Comparison of ENCODE assay signal across 8 mouse cellular contexts in genomic region chr13:23555839-23556416, GRCm38 (mm10). TPM values are rescaled to one million over a fixed set of nuclear protein-coding genes. Genes with fewer than 3 reads are reported as not detected.
DNase-seq lines count a peak whose midpoint lies in the region; ATAC-seq and TF ChIP-seq lines count a peak whose summit lies in the region.

No protein-coding gene starts in this region.

- ATAC-seq in embryonic facial prominence, embryonic 12.5 days (ENCODE audit: insufficient number of reproducible peaks, insufficient read depth, low FRiP score, low TSS enrichment), result peak; percentile 45
- ATAC-seq in kidney, embryonic 14.5 days (ENCODE audit: low FRiP score, low TSS enrichment), result peak; percentile 83
- peak; percentile 75 for ATAC-seq in limb, embryonic 14.5 days (ENCODE audit: low FRiP score, low read depth)
- peak; percentile 84 for ATAC-seq in midbrain, embryonic 15.5 days (replicated peaks)
- ATAC-seq in stomach, postnatal 0 days (ENCODE audit: low FRiP score, low TSS enrichment), result peak; percentile 76

- peak; percentile 82 for TF ChIP-seq EP300 in stomach, postnatal 0 days (optimal IDR thresholded peaks at IDR 0.05)

- DNase-seq in B cell, adult 2 months, result peak; percentile 65 to 72
- peak; percentile 75 for DNase-seq in adrenal gland, postnatal 10 days
- peak; percentile 86 for DNase-seq in heart, embryonic 10.5 days (ENCODE audit: low spot score)
- DNase-seq in limb, embryonic 14.5 days (ENCODE audit: low spot score), result peak; percentile 98
- peak; percentile 73 for DNase-seq in stomach, postnatal 0 days (ENCODE audit: low spot score)

- H3K4me2 ChIP-seq in embryonic facial prominence, embryonic 12.5 days (replicated peaks), result peak overlapping the region; percentile 82
- peak overlapping the region; percentile 94 for H3K4me2 ChIP-seq in kidney, embryonic 14.5 days (replicated peaks; ENCODE audit: low read depth, low read length)
- H3K4me2 ChIP-seq in limb, embryonic 14.5 days (replicated peaks; ENCODE audit: low read depth, low read length, severe bottlenecking), result peak overlapping the region; percentile 94
- H3K4me2 ChIP-seq in midbrain, embryonic 15.5 days, result peak overlapping the region; percentile 99
- peak overlapping the region; percentile 85 for H3K4me2 ChIP-seq in stomach, postnatal 0 days (replicated peaks; ENCODE audit: low read depth)

- no peaks in the 10 kb centered on the region for H3K27me3 ChIP-seq in embryonic facial prominence, embryonic 12.5 days
- H3K27me3 ChIP-seq in heart, embryonic 10.5 days (ENCODE audit: insufficient read depth, poor library complexity, severe bottlenecking), result no peaks in the 10 kb centered on the region
- no peaks in the 10 kb centered on the region for H3K27me3 ChIP-seq in kidney, embryonic 14.5 days (ENCODE audit: control insufficient read depth, insufficient read depth, low read length)
- H3K27me3 ChIP-seq in limb, embryonic 14.5 days (ENCODE audit: control insufficient read depth, insufficient read depth, low read length), result no peaks in the 10 kb centered on the region
- no peaks in the 10 kb centered on the region for H3K27me3 ChIP-seq in midbrain, embryonic 15.5 days (replicated peaks)
- no peaks in the 10 kb centered on the region for H3K27me3 ChIP-seq in stomach, postnatal 0 days (ENCODE audit: control insufficient read depth, insufficient read depth, low read length)

- TF ChIP-seq CTCF in stomach, postnatal 0 days (IDR thresholded peaks at IDR 0.05; ENCODE audit: low read depth), result no peak

- no peaks in the 10 kb centered on the region for H3K36me3 ChIP-seq in embryonic facial prominence, embryonic 12.5 days
- no peaks in the 10 kb centered on the region for H3K36me3 ChIP-seq in heart, embryonic 10.5 days
- H3K36me3 ChIP-seq in kidney, embryonic 14.5 days (ENCODE audit: control insufficient read depth, insufficient read depth, low read length), result no peaks in the 10 kb centered on the region
- no peaks in the 10 kb centered on the region for H3K36me3 ChIP-seq in limb, embryonic 14.5 days (ENCODE audit: control insufficient read depth, insufficient read depth, low read length)
- H3K36me3 ChIP-seq in midbrain, embryonic 15.5 days (replicated peaks), result no peaks in the 10 kb centered on the region
- no peaks in the 10 kb centered on the region for H3K36me3 ChIP-seq in stomach, postnatal 0 days (ENCODE audit: control insufficient read depth, insufficient read depth, low read length)

- under 1% methylated on average over 18 of the region's 18 CpGs for WGBS in embryonic facial prominence, embryonic 12.5 days
- WGBS in heart, embryonic 10.5 days, result under 1% methylated on average over 18 of the region's 18 CpGs
- under 1% methylated on average over 18 of the region's 18 CpGs for WGBS in kidney, embryonic 14.5 days
- WGBS in limb, embryonic 14.5 days, result 0% methylated on average over 18 of the region's 18 CpGs
- under 1% methylated on average over 18 of the region's 18 CpGs for WGBS in midbrain, embryonic 15.5 days
- under 1% methylated on average over 18 of the region's 18 CpGs for WGBS in stomach, postnatal 0 days

- H3K4me3 ChIP-seq in embryonic facial prominence, embryonic 12.5 days, result peak overlapping the region; percentile 66
- peak overlapping the region; percentile 68 for H3K4me3 ChIP-seq in heart, embryonic 10.5 days
- peak overlapping the region; percentile 68 for H3K4me3 ChIP-seq in kidney, embryonic 14.5 days (ENCODE audit: low read length)
- peak overlapping the region; percentile 51 for H3K4me3 ChIP-seq in limb, embryonic 14.5 days (replicated peaks; ENCODE audit: low read length)
- peak overlapping the region; percentile 51 for H3K4me3 ChIP-seq in midbrain, embryonic 15.5 days
- peak overlapping the region; percentile 66 for H3K4me3 ChIP-seq in stomach, postnatal 0 days (ENCODE audit: low read depth, low read length)

- no peaks in the 10 kb centered on the region for H3K9me3 ChIP-seq in embryonic facial prominence, embryonic 12.5 days
- H3K9me3 ChIP-seq in heart, embryonic 10.5 days, result no peaks in the 10 kb centered on the region
- no peaks in the 10 kb centered on the region for H3K9me3 ChIP-seq in kidney, embryonic 14.5 days (ENCODE audit: control insufficient read depth, low read length)
- H3K9me3 ChIP-seq in limb, embryonic 14.5 days (ENCODE audit: control insufficient read depth, low read length), result no peaks in the 10 kb centered on the region
- H3K9me3 ChIP-seq in midbrain, embryonic 15.5 days, result no peaks in the 10 kb centered on the region
- no peaks in the 10 kb centered on the region for H3K9me3 ChIP-seq in stomach, postnatal 0 days (ENCODE audit: control insufficient read depth, low read length)

- 0 out of 2 replicates have a peak, but pooled peaks cover 6% of the 10 kb centered on the region for H3K4me1 ChIP-seq in embryonic facial prominence, embryonic 12.5 days
- H3K4me1 ChIP-seq in heart, embryonic 10.5 days, result peaks cover 10% of the 10 kb centered on the region; the same call in 1 of the 2 replicates
- H3K4me1 ChIP-seq in kidney, embryonic 14.5 days (ENCODE audit: control insufficient read depth, insufficient read depth, low read length), result peaks cover 11% of the 10 kb centered on the region; the same call in 1 of the 2 replicates
- H3K4me1 ChIP-seq in limb, embryonic 14.5 days (ENCODE audit: control insufficient read depth, insufficient read depth, low read length), result peaks cover 18% of the 10 kb centered on the region
- H3K4me1 ChIP-seq in midbrain, embryonic 15.5 days, result peaks cover 32% of the 10 kb centered on the region
- H3K4me1 ChIP-seq in stomach, postnatal 0 days (replicated peaks; ENCODE audit: control insufficient read depth, insufficient read depth), result no peaks in the 10 kb centered on the region

- peak overlapping the region; percentile 75 for H3K9ac ChIP-seq in embryonic facial prominence, embryonic 12.5 days
- H3K9ac ChIP-seq in kidney, embryonic 14.5 days (ENCODE audit: low read depth, low read length), result peak overlapping the region; percentile 96
- H3K9ac ChIP-seq in limb, embryonic 14.5 days (ENCODE audit: low read depth, low read length, severe bottlenecking), result peak overlapping the region; percentile 73
- peak overlapping the region; percentile 53 for H3K9ac ChIP-seq in midbrain, embryonic 15.5 days
- peak overlapping the region; percentile 89 for H3K9ac ChIP-seq in stomach, postnatal 0 days (ENCODE audit: low read length)

- peak overlapping the region; percentile 99 for H3K27ac ChIP-seq in embryonic facial prominence, embryonic 12.5 days
- H3K27ac ChIP-seq in heart, embryonic 10.5 days, result peak overlapping the region; percentile 90
- peak overlapping the region; percentile 100 for H3K27ac ChIP-seq in kidney, embryonic 14.5 days (ENCODE audit: low read depth, low read length)
- peak overlapping the region; percentile 97 for H3K27ac ChIP-seq in limb, embryonic 14.5 days (replicated peaks; ENCODE audit: low read depth, low read length)
- peak overlapping the region; percentile 85 for H3K27ac ChIP-seq in midbrain, embryonic 15.5 days
- peak overlapping the region; percentile 96 for H3K27ac ChIP-seq in stomach, postnatal 0 days (replicated peaks)

- TF ChIP-seq POLR2A in limb, embryonic 14.5 days (IDR thresholded peaks at IDR 0.05; ENCODE audit: borderline replicate concordance, extremely low read depth, insufficient read depth, insufficient read length), result peak; percentile 94; the same call in 1 of the 2 replicates

RNA-seq across cellular contexts. Expression of gene Hist1h1d, which starts 2.9 kb away (rescaled TPM):
- total RNA-seq in adrenal gland, postnatal 10 days (2021), result 10 to 100 TPM; 27.8 to 32.6 TPM
- polyA plus RNA-seq in embryonic facial prominence, embryonic 12.5 days (2016; fragmentation: Nextera tagmentation; extraction: Ambion mirVana), result 0.64 and 0.75 TPM in 2 replicates
- 0.17 and 0.36 TPM in 2 replicates for polyA plus RNA-seq in heart, embryonic 10.5 days (2016; fragmentation: Nextera tagmentation; extraction: Ambion mirVana)
- polyA plus RNA-seq in kidney, embryonic 14.5 days (2014; fragmentation: Nextera tagmentation; extraction: Ambion mirVana), result 0.70 and 1.2 TPM in 2 replicates
- polyA plus RNA-seq in limb, embryonic 14.5 days (2012; rRNA removed), result 0.50 and 0.62 TPM in 2 replicates
- polyA plus RNA-seq in limb, embryonic 14.5 days (2014; fragmentation: Nextera tagmentation; extraction: Ambion mirVana), result 0.47 and 0.61 TPM in 2 replicates
- 0.14 and 0.15 TPM in 2 replicates for polyA plus RNA-seq in midbrain, embryonic 15.5 days (2015; fragmentation: Nextera tagmentation; extraction: Ambion mirVana)
- polyA plus RNA-seq in stomach, postnatal 0 days (2015; fragmentation: Nextera tagmentation; extraction: Ambion mirVana), result 0.22 and 0.34 TPM in 2 replicates

RNA-seq across cellular contexts. Expression of gene Hist1h4f, which starts 4.5 kb away (rescaled TPM):
- total RNA-seq in adrenal gland, postnatal 10 days (2021), result 100 to 1,000 TPM; 529 to 619 TPM
- polyA plus RNA-seq in embryonic facial prominence, embryonic 12.5 days (2016; fragmentation: Nextera tagmentation; extraction: Ambion mirVana), result 2.1 and 2.4 TPM in 2 replicates
- polyA plus RNA-seq in heart, embryonic 10.5 days (2016; fragmentation: Nextera tagmentation; extraction: Ambion mirVana), result 0.51 TPM in 1 of 2 replicates, not detected in the other
- polyA plus RNA-seq in kidney, embryonic 14.5 days (2014; fragmentation: Nextera tagmentation; extraction: Ambion mirVana), result 1.1 and 2.9 TPM in 2 replicates
- 13.7 and 21.4 TPM in 2 replicates for polyA plus RNA-seq in limb, embryonic 14.5 days (2012; rRNA removed)
- 2.6 and 2.8 TPM in 2 replicates for polyA plus RNA-seq in limb, embryonic 14.5 days (2014; fragmentation: Nextera tagmentation; extraction: Ambion mirVana)
- polyA plus RNA-seq in midbrain, embryonic 15.5 days (2015; fragmentation: Nextera tagmentation; extraction: Ambion mirVana), result not detected in 2 replicates
- polyA plus RNA-seq in stomach, postnatal 0 days (2015; fragmentation: Nextera tagmentation; extraction: Ambion mirVana), result 0.38 TPM in 1 of 2 replicates, not detected in the other

RNA-seq across cellular contexts. Expression of gene Hist1h3e, which starts 6.2 kb away (rescaled TPM):
- 100 to 1,000 TPM; 246 to 271 TPM for total RNA-seq in adrenal gland, postnatal 10 days (2021)
- 9.5 and 9.6 TPM in 2 replicates for polyA plus RNA-seq in embryonic facial prominence, embryonic 12.5 days (2016; fragmentation: Nextera tagmentation; extraction: Ambion mirVana)
- 3.0 and 3.5 TPM in 2 replicates for polyA plus RNA-seq in heart, embryonic 10.5 days (2016; fragmentation: Nextera tagmentation; extraction: Ambion mirVana)
- polyA plus RNA-seq in kidney, embryonic 14.5 days (2014; fragmentation: Nextera tagmentation; extraction: Ambion mirVana), result 11.4 and 15.4 TPM in 2 replicates
- 36.1 and 54.1 TPM in 2 replicates for polyA plus RNA-seq in limb, embryonic 14.5 days (2012; rRNA removed)
- polyA plus RNA-seq in limb, embryonic 14.5 days (2014; fragmentation: Nextera tagmentation; extraction: Ambion mirVana), result 6.7 and 7.0 TPM in 2 replicates
- polyA plus RNA-seq in midbrain, embryonic 15.5 days (2015; fragmentation: Nextera tagmentation; extraction: Ambion mirVana), result 1.0 and 1.4 TPM in 2 replicates
- polyA plus RNA-seq in stomach, postnatal 0 days (2015; fragmentation: Nextera tagmentation; extraction: Ambion mirVana), result 1.6 and 3.3 TPM in 2 replicates

RNA-seq across cellular contexts. Expression of gene Hist1h3f, which starts 12.1 kb away (rescaled TPM):
- 100 to 1,000 TPM in 1 of 2 experiments, 10 to 100 TPM in 1; 93.2 to 104 TPM for total RNA-seq in adrenal gland, postnatal 10 days (2021)
- polyA plus RNA-seq in embryonic facial prominence, embryonic 12.5 days (2016; fragmentation: Nextera tagmentation; extraction: Ambion mirVana), result 1.3 and 2.3 TPM in 2 replicates
- polyA plus RNA-seq in heart, embryonic 10.5 days (2016; fragmentation: Nextera tagmentation; extraction: Ambion mirVana), result 0.31 and 0.99 TPM in 2 replicates
- 1.2 and 2.0 TPM in 2 replicates for polyA plus RNA-seq in kidney, embryonic 14.5 days (2014; fragmentation: Nextera tagmentation; extraction: Ambion mirVana)
- polyA plus RNA-seq in limb, embryonic 14.5 days (2012; rRNA removed), result 4.1 and 7.4 TPM in 2 replicates
- 0.65 and 1.00 TPM in 2 replicates for polyA plus RNA-seq in limb, embryonic 14.5 days (2014; fragmentation: Nextera tagmentation; extraction: Ambion mirVana)
- 0.27 and 0.32 TPM in 2 replicates for polyA plus RNA-seq in midbrain, embryonic 15.5 days (2015; fragmentation: Nextera tagmentation; extraction: Ambion mirVana)
- polyA plus RNA-seq in stomach, postnatal 0 days (2015; fragmentation: Nextera tagmentation; extraction: Ambion mirVana), result 0.51 and 0.78 TPM in 2 replicates

RNA-seq across cellular contexts. Expression of gene Hist1h2bh, which starts 12.7 kb away (rescaled TPM):
- total RNA-seq in adrenal gland, postnatal 10 days (2021), result 10 to 100 TPM; 20.9 to 25.4 TPM
- polyA plus RNA-seq in embryonic facial prominence, embryonic 12.5 days (2016; fragmentation: Nextera tagmentation; extraction: Ambion mirVana), result 1.3 and 1.5 TPM in 2 replicates
- 0.22 and 0.73 TPM in 2 replicates for polyA plus RNA-seq in heart, embryonic 10.5 days (2016; fragmentation: Nextera tagmentation; extraction: Ambion mirVana)
- 1.4 and 2.9 TPM in 2 replicates for polyA plus RNA-seq in kidney, embryonic 14.5 days (2014; fragmentation: Nextera tagmentation; extraction: Ambion mirVana)
- polyA plus RNA-seq in limb, embryonic 14.5 days (2012; rRNA removed), result 5.2 and 6.1 TPM in 2 replicates
- polyA plus RNA-seq in limb, embryonic 14.5 days (2014; fragmentation: Nextera tagmentation; extraction: Ambion mirVana), result 0.48 and 0.57 TPM in 2 replicates
- 0.15 and 0.44 TPM in 2 replicates for polyA plus RNA-seq in midbrain, embryonic 15.5 days (2015; fragmentation: Nextera tagmentation; extraction: Ambion mirVana)
- 0.30 and 0.62 TPM in 2 replicates for polyA plus RNA-seq in stomach, postnatal 0 days (2015; fragmentation: Nextera tagmentation; extraction: Ambion mirVana)

Comparison
In these comparisons a context has a peak if more than half of its experiments do, and no peak if none do; other contexts are left out.
1. Peak in every context shown above with its lines: DNase-seq, ATAC-seq, H3K4me3 ChIP-seq and H3K27ac ChIP-seq.